Mouse (Mus musculus) hindbrain, embryonic 14.5 days (tissue): ENCODE measurements around the gene Mrpl21. TPM values are rescaled to one million over a fixed set of nuclear protein-coding genes. Genes with fewer than 3 reads are reported as not detected.

Source experiments
- microRNA-seq: library from miRNA; unstranded; fragments of <30 nt; microRNA quantifications from one replicate; pipeline ENCODE4, GENCODE M21; 2016
- polyA plus RNA-seq: library from polyadenylated mRNA; unstranded; fragments of >200 nt; fragmentation: Nextera tagmentation; extraction: Ambion mirVana; gene quantifications from 2 replicates; pipeline ENCODE4 v1.2.1, GENCODE M21; 2014

Gene Mrpl21
- polyA plus RNA-seq, 1 experiment from 2014 or later = 111 TPM

Small RNA genes within 50 kb of the gene (microRNA-seq; reads per million reads assigned to microRNA genes)
- gene Mir6984 = not detected

Other genes with a start within 250 kb of the Mrpl21 start
- 8.9 and 9.2 TPM in 2 replicates for gene Ighmbp2, start 116 bp downstream of the Mrpl21 start, polyA plus RNA-seq
- gene Cpt1a, start 39.4 kb downstream of the Mrpl21 start, polyA plus RNA-seq = 19.6 and 22.4 TPM in 2 replicates
- gene Tesmin, start 106.0 kb downstream of the Mrpl21 start, polyA plus RNA-seq = 0.18 and 0.48 TPM in 2 replicates
- 16.2 and 22.4 TPM in 2 replicates for gene Gal, start 131.6 kb downstream of the Mrpl21 start, polyA plus RNA-seq